Mouse (Mus musculus) skeletal muscle tissue, adult 2 months (tissue): ENCODE measurements around the gene Sod2.
"Not testable (repeated sequence)": the region's sequence is repeated elsewhere in the genome, so short reads cannot be mapped to it uniquely, and the experiment has no call there.

ENCODE experiments used
- DNase-seq: peaks from one replicate; pipeline ENCODE4 v3.0.0-alpha.2; 2012; ENCODE audit warnings: low read depth, low spot score

Gene Sod2

GRCm38 (mm10) chr17:13009887-13010286 lies 3.2 kb downstream of the Sod2 start:
- DNase-seq = no peak

GRCm38 (mm10) chr17:13013316-13013715 lies 6.7 kb downstream of the Sod2 start:
- DNase-seq = no peak

GRCm38 (mm10) chr17:13036627-13037192 lies 30.1 kb downstream of the Sod2 start:
- DNase-seq = not testable (repeated sequence)

- peak; percentile 37 for DNase-seq
Observed at GRCm38 (mm10) chr17:13043846-13044673, 37.4 kb downstream of the Sod2 start.

- DNase-seq = not testable (repeated sequence)
Observed at GRCm38 (mm10) chr17:13052124-13052813, 45.6 kb downstream of the Sod2 start, which contains the start of gene Gpr31b. Gene Gpr31b, minus strand, starts transcription at chr17:13052296.

GRCm38 (mm10) chr17:13060804-13061203 lies 54.2 kb downstream of the Sod2 start, which contains the start of gene Tcp10b:
Gene Tcp10b, plus strand, starts transcription at chr17:13061104.
- DNase-seq = not testable (repeated sequence)

- not testable (repeated sequence) for DNase-seq
Observed at GRCm38 (mm10) chr17:13062882-13063281, 56.2 kb downstream of the Sod2 start.

GRCm38 (mm10) chr17:13067864-13068385 lies 61.3 kb downstream of the Sod2 start:
- DNase-seq = not testable (repeated sequence)

GRCm38 (mm10) chr17:13069227-13069626 lies 62.6 kb downstream of the Sod2 start:
- DNase-seq = not testable (repeated sequence)
